Mouse (Mus musculus): ENCODE data around the gene Calr4.

The Calr4 gene

GRCm38 (mm10) chr4:109236186-109236879 lies 2.0 kb downstream of the Calr4 start:
- no peak for DNase-seq (ENCODE audit: low spot score)

GRCm38 (mm10) chr4:109238428-109239268 lies 4.4 kb downstream of the Calr4 start:
- DNase-seq (ENCODE audit: low spot score) = peak; percentile 61

DNA sequence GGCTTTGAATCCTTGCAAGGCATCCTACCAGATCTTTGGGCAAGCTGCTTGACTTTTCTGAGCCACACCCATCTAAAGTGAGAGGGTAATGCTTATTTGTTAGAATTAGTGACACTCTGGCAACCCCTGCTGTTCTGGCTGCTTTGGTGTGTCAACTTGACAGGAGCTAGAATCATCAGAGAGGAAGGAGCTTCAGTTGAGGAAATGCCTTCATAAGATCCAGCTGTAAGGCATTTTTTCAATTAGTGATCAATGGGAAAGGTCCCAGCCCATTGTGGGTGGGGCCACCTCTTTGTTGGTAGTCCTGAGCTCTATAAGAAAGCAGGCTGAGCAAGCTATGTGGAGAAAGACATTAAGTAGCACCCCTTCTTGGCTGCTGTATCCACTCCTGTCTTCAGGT lies 6.9 kb downstream of the Calr4 start:
- no peak for DNase-seq (ENCODE audit: low spot score)

- no peak for DNase-seq (ENCODE audit: low spot score)
Measured at GRCm38 (mm10) chr4:109241934-109242333, 7.6 kb downstream of the Calr4 start.

GRCm38 (mm10) chr4:109244506-109244905 lies 10.2 kb downstream of the Calr4 start:
- no peak for DNase-seq (ENCODE audit: low spot score)

GRCm38 (mm10) chr4:109245016-109245620 lies 10.8 kb downstream of the Calr4 start:
- DNase-seq (ENCODE audit: low spot score) = no peak

- DNase-seq (ENCODE audit: low spot score) = peak; percentile 35
Measured at GRCm38 (mm10) chr4:109251605-109252004, 17.3 kb downstream of the Calr4 start.

DNA sequence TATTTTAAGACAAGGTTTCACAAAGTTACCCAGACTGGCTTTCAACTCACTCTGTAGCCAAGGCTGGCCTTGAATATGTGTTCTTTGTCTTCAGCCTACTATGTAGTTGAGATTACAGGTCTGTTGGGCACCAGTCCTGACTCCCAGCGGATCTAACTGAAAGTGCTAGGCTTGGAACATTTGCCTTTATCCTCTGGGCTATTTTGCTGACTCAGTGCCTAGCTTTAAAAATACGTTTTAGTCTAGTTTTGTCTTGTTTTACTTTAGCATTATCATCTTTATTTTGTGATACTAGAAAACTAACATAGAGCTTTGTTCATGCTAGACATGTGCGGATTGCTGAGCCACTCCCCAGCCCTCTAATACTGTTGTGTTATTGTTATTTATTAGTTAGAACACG lies 17.9 kb downstream of the Calr4 start:
- no peak for DNase-seq (ENCODE audit: low spot score)

GRCm38 (mm10) chr4:109253664-109254151 lies 19.4 kb downstream of the Calr4 start:
- no peak for DNase-seq (ENCODE audit: low spot score)

GRCm38 (mm10) chr4:109254511-109254910 lies 20.2 kb downstream of the Calr4 start:
- no peak for DNase-seq (ENCODE audit: low spot score)

DNA sequence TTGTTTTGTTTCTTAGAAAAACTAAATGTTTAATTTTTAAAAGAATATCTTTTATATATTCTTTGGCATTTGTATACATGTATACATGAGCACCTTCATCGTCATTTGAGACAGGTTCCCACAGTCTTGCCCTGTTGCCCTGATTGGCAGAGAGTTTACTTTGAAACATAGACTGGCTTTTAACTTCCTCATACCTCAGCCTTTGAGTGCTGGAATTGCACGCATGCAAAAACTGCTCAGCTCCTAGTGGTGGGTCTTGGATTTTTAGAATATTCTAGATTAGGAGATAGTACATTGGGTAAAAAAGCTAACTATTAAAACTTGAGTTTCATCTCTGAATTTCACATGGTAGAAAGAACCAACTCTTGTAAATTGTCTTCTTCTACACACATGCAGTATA lies 21.0 kb downstream of the Calr4 start:
- DNase-seq (ENCODE audit: low spot score) = no peak

- no peak for DNase-seq (ENCODE audit: low spot score)
Measured at GRCm38 (mm10) chr4:109255727-109256417, 21.6 kb downstream of the Calr4 start.

DNA sequence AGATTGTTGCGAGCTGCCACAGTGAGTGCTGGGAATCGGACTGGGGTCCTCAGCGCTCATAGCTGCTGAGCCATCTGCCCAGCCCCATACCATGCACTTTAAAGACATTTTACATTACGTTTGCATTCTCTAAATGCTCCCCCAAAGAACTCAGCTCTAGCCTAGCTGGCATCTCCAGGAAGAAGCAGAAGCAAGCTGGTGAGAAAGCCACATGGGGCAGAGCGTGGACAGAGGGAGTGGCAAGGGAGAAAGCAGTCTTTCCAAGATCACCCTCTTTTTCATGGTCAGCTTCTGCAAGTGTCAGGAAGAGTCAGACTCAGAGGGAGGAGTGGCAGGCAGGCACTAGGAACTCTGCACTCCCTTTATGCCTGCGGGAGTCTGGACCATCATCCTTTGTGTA lies 22.5 kb downstream of the Calr4 start:
- DNase-seq (ENCODE audit: low spot score) = no peak

GRCm38 (mm10) chr4:109257639-109258038 lies 23.4 kb downstream of the Calr4 start:
- no peak for DNase-seq (ENCODE audit: low spot score)

GRCm38 (mm10) chr4:109262068-109262467 lies 27.8 kb downstream of the Calr4 start:
- DNase-seq (ENCODE audit: low spot score) = no peak

GRCm38 (mm10) chr4:109266056-109266455 lies 31.8 kb downstream of the Calr4 start:
- DNase-seq (ENCODE audit: low spot score) = no peak

GRCm38 (mm10) chr4:109266744-109267143 lies 32.5 kb downstream of the Calr4 start:
- no peak for DNase-seq (ENCODE audit: low spot score)

- DNase-seq (ENCODE audit: low spot score) = no peak
Measured at GRCm38 (mm10) chr4:109267452-109267851, 33.2 kb downstream of the Calr4 start.

DNA sequence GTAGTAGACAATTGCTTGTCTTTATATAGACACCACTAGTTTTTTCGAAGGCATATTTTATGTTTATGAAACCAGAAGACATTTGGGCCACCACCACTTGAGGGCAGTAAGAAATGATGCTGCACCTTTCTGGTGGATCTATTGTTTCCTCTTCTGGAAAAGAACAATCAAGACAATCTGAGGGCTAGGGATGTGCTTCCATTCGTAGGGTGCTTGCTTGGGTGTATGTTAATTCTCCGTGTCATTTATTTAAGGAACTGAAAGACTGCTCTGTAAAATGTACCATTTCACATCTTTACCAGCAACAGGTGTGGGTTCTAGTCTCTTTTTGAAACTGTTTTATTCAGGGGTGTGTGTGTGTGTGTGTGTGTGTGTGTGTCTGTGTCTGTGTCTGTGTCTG lies 34.6 kb downstream of the Calr4 start:
- DNase-seq (ENCODE audit: low spot score) = no peak

GRCm38 (mm10) chr4:109271803-109272202 lies 37.5 kb downstream of the Calr4 start:
- no peak for DNase-seq (ENCODE audit: low spot score)

DNA sequence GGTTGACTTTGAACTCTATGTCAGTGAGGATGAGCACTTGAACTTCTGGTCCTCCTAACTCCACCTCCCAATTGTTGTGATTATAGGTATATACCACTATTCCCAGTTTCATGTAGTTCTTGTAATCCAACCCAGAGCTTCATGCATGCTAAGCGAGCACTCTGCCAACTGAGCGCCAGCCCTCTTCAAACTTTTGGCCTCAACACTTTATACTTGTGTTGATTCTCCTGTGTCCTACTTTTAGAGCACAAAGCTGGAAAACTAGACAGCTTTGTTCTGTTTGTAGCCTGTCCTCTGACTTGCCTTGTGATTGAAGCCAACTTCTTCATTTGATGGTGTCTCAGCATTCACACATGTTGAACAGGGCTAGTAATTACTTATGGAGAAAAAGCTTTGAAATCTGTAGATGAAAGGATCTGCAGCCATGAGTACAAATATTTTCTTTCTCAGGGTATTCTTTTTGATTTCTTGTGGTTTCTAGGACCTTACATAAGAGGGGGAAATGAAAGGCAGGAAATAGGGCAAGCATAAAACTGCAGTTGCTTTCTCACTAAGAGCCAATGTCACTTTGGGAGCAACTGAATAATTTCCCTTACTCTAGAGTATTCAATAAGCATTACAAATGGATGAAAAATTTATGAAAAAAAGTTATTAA lies 39.4 kb downstream of the Calr4 start:
- no peak for DNase-seq (ENCODE audit: low spot score)

Data from layer of hippocampus, adult 11-12 months (tissue).